Mouse (Mus musculus) midbrain, embryonic 12.5 days (tissue): ENCODE results near the gene Spout1. TPM values are rescaled to one million over a fixed set of nuclear protein-coding genes. Genes with fewer than 3 reads are reported as not detected.
"Not testable (repeated sequence)": the region's sequence is repeated elsewhere in the genome, so short reads cannot be mapped to it uniquely, and the experiment has no call there.

ENCODE experiments used
- ATAC-seq: fragments of 200-750 bp; cut with Nextera tagmentation; 2 replicates; pipeline ENCODE4 v1.8.0; 2017; ENCODE audit warnings: low read depth, moderate TSS enrichment, moderate library complexity; ENCODE audit not compliant: low FRiP score
- H3K27ac ChIP-seq: fragments of 300-500 bp; sonication (generic); replicated peaks from 2 replicates; pipeline ENCODE4 v1.5.1; 2016; ENCODE audit warnings: mild to moderate bottlenecking
- H3K27me3 ChIP-seq: fragments of 300-500 bp; sonication (generic); 2 replicates; pipeline ENCODE4 v1.6.1; 2016; ENCODE audit warnings: mild to moderate bottlenecking
- H3K36me3 ChIP-seq: fragments of 300-500 bp; sonication (generic); 2 replicates; pipeline ENCODE4 v1.6.1; 2016
- H3K4me1 ChIP-seq: fragments of 300-500 bp; sonication (generic); 2 replicates; pipeline ENCODE4 v1.6.1; 2016
- H3K4me2 ChIP-seq: fragments of 300-500 bp; sonication (generic); replicated peaks from 2 replicates; pipeline ENCODE4 v1.6.1; 2016; ENCODE audit warnings: mild to moderate bottlenecking, moderate library complexity
- H3K4me3 ChIP-seq: fragments of 300-500 bp; sonication (generic); 2 replicates; pipeline ENCODE4 v1.5.1; 2016; ENCODE audit warnings: mild to moderate bottlenecking
- H3K9ac ChIP-seq: fragments of 300-500 bp; sonication (generic); replicated peaks from 2 replicates; pipeline ENCODE4 v1.6.1; 2016; ENCODE audit warnings: mild to moderate bottlenecking, moderate library complexity
- H3K9me3 ChIP-seq: fragments of 300-500 bp; sonication (generic); 2 replicates; pipeline ENCODE4 v1.6.1; 2016; ENCODE audit warnings: mild to moderate bottlenecking
- WGBS: fragments of 180-500 bp; shearing (Covaris S2); methylation state at CpG from one replicate; pipeline ENCODE4 v1.1.7; 2016; 5-methylcytosine and 5-hydroxymethylcytosine counted together
- polyA plus RNA-seq: library from polyadenylated mRNA; unstranded; fragments of >200 nt; fragmentation: Nextera tagmentation; extraction: Ambion mirVana; gene quantifications from 2 replicates; pipeline ENCODE4 v1.2.1, GENCODE M21; 2016

Gene Spout1
- polyA plus RNA-seq, 1 experiment from 2014 or later, result 64.0 TPM

DNA sequence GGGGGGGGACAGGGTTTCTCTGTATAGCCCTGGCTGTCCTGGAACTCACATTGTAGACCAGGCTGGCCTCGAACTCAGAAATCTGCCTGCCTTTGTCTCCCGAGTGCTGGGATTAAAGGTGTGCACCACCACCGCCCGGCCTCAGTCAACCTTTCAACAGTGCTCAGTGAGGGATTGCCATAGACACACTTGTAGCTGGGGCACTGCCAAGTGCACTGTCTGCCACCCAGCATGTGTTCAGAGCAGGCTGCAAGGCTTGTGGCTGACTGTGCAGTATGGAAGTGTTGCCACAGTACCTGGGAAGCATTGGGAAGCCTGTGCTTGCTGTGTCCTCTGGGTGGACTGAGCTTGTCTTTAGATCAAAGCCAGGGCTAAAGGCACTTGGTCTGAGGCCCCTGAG, 38.2 kb downstream of the Spout1 start:
- not testable (repeated sequence) for H3K27me3 ChIP-seq, H3K4me1 ChIP-seq, H3K4me3 ChIP-seq, H3K4me2 ChIP-seq, ATAC-seq, H3K9me3 ChIP-seq, H3K27ac ChIP-seq, H3K9ac ChIP-seq
- WGBS, result 97% methylated on average over 4 of the region's 4 CpGs
- H3K36me3 ChIP-seq, result peaks cover 67% of the 10 kb centered on the region

DNA sequence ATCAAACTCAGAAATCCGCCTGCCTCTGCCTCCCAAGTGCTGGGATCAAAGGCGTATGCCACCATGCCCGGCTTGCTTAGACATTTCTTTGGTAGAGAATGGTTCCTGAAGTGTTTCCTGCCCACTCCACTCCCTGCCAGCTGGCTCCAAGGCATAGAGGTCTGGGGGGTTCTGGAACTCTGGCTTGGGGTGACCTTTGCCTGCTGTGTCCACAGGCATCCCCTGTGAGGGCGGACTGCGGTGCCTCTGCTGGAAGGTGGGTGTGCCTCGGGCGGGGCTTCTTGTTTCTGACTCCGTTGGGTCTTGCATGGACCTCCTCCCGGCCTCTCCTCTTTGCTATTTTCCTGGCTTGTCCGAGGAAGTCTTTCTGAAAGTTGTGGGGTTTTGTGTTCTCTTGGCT, 41.8 kb downstream of the Spout1 start:
- H3K9ac ChIP-seq, result no peak overlapping the region
- no peak overlapping the region for H3K4me3 ChIP-seq
- H3K4me1 ChIP-seq, result peaks cover 20% of the 10 kb centered on the region
- H3K4me2 ChIP-seq, result no peak overlapping the region
- H3K27ac ChIP-seq, result no peak overlapping the region
- no peaks in the 10 kb centered on the region for H3K9me3 ChIP-seq
- H3K36me3 ChIP-seq, result peaks cover 34% of the 10 kb centered on the region
- no peaks in the 10 kb centered on the region for H3K27me3 ChIP-seq
- WGBS, result 93% methylated on average over 10 of the region's 10 CpGs
- ATAC-seq, result no peak

DNA sequence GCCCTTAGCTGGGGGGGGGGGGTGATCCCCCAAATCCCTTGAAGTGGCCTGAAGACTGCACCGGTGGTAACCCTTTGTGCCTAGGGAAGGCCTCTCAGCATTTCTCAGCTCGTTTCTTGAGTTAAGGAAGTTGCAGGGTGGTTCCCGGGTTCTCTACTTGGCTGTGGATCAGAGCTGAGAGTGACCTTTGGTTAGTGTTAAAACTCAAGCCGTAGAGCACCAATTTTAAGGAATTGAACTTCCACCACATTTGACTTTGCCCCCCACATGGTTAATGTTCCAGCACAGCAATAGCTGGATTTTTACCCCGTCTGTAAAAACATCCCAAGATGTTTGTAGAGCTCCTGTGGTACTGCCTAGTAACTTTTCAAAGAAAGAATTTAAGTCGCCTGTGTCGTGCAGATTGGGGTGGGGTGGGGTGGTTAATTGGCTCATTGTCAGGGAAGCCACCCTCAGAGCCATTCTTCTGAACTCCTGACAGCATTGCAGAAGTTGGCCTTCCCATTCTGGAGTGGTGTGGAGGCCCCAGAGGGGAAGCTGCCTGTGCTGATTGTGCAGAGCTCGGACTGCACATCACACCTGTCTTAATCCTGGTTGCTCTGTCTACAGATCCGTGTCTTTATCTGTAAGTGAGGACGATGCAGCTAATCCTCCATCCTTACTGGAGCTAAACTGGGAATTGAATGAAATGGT, 43.2 kb downstream of the Spout1 start:
- no peak overlapping the region for H3K27ac ChIP-seq
- peak overlapping the region; percentile 87; the same call in 1 of the 2 replicates for H3K9ac ChIP-seq
- peaks cover 20% of the 10 kb centered on the region for H3K4me1 ChIP-seq
- no peaks in the 10 kb centered on the region for H3K9me3 ChIP-seq
- H3K27me3 ChIP-seq, result no peaks in the 10 kb centered on the region
- H3K36me3 ChIP-seq, result peaks cover 20% of the 10 kb centered on the region
- peak overlapping the region; percentile 90 for H3K4me3 ChIP-seq
- 56% methylated on average over 10 of the region's 10 CpGs for WGBS
- no peak for ATAC-seq
- H3K4me2 ChIP-seq, result peak overlapping the region; percentile 94

DNA sequence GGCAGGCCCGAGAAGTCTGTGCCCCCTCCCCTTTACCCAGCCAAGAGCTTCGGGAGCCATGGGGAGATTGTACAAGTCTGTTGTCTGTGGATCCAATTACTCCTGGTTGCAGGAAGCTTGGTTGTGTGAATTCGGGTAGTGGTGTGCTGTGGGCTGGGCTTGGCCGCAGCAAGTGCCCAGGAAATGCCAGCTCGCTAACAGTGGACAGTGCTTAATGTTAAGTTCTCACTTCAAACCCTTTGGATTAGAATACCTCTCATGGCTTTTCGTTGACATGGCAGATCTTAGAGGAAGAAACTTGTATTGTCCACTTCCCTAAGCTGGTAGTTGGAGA, 43.9 kb downstream of the Spout1 start:
- no peaks in the 10 kb centered on the region for H3K9me3 ChIP-seq
- ATAC-seq, result no peak
- H3K36me3 ChIP-seq, result peaks cover 19% of the 10 kb centered on the region
- H3K4me1 ChIP-seq, result peaks cover 20% of the 10 kb centered on the region
- peak overlapping the region; percentile 94 for H3K4me2 ChIP-seq
- H3K27ac ChIP-seq, result peak overlapping the region; percentile 77
- H3K4me3 ChIP-seq, result peak overlapping the region; percentile 90
- 30% methylated on average over 6 of the region's 6 CpGs for WGBS
- no peaks in the 10 kb centered on the region for H3K27me3 ChIP-seq
- H3K9ac ChIP-seq, result peak overlapping the region; percentile 87

DNA sequence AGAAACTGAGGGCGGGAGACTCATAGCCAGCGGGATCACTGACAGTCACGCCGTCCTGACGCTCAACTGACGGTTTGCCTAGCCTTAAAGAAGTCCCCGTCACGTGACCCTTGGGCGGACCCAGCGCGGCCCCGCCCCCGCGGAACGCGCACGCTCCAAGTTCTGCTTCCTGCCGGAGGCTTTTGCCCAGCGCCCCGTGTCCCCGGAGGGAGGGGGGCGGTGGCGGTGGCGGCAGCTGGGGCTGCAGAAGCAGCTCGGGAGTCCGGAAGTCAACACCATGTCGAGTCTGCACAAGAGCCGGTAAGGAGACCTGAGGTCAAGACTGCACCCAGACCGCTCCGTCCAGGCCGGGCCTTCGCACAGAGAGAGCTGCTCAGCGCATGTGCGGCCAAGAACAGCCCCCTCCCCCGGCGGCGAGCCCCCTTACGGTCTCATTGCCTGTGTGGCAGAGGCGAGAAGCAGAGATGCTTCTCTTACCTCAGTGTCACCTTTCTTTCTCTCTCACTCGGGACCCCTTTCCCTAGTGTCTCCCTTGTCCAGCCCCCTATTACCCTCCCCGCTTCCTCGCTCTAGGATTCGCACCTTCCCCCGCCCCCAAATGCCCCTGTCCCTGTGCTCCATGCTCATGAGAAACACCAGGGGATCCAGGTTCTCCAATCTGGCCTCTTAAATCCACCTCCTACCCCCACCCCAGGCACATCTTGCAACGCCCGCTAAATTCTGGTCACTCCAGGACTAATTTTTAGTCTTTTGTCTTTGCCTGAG, 44.5 kb downstream of the Spout1 start, which contains the start of gene Tbc1d13:
Gene Tbc1d13 (plus strand): TSS at position 134 of the 765 bp plus-strand sequence.
- Histone ChIP-seq H3K27ac (peak within 1 kb of the TSS; percentile 77), H3K36me3 (peaks cover 19% of the 10 kb centered on the region), H3K27me3 (no peaks in the 10 kb centered on the region), H3K9ac (peak within 1 kb of the TSS; percentile 87), H3K4me1 (peaks cover 20% of the 10 kb centered on the region), H3K4me3 (peak within 1 kb of the TSS; percentile 90), H3K9me3 (no peaks in the 10 kb centered on the region), H3K4me2 (peak within 1 kb of the TSS; percentile 94)
- under 1% methylated on average over 44 of the region's 46 CpGs for WGBS
- ATAC-seq, result peak; percentile 94

DNA sequence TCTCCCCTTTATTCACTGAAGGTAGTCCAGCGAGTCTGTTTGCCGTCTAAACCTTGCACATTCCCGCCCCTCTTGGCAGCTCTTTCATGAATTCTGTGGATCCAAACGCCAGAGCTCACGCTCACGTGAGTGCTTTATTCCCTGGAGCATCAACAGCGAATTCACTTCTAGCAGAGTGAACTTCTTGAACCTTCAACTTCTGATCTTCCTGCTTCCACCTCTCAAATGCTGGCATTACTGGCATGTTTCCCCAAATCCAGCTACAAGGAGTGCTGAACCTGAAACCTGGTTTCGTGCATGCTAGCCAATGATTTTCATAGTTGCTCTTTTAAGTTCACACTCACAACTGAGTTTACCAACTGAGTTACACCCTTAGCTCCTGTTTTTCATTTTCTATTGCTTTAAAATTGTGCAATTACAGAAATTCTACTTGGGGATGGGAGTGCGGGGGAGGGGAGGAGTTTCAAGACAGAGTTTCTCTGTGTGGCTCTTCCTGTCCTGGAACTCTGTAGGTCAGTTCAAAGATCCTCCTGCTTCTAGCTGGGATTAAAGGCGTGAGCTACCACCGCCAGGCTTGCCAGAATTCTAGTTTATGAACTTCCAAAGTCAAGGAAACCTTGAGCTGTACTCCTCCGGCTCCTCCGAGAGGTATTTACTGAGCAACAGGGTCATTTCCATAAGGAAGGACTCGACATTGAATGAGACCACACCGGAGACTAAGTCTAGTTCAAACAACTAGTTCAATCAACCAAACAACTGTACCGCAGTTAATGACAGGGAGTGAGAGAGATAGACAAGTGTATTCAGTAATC, 45.3 kb downstream of the Spout1 start:
- peak overlapping the region; percentile 94 for H3K4me2 ChIP-seq
- no peak for ATAC-seq
- peaks cover 20% of the 10 kb centered on the region for H3K4me1 ChIP-seq
- H3K36me3 ChIP-seq, result peaks cover 19% of the 10 kb centered on the region
- H3K9ac ChIP-seq, result peak overlapping the region; percentile 87; the same call in 1 of the 2 replicates
- WGBS, result 28% methylated on average over 16 of the region's 16 CpGs
- H3K27me3 ChIP-seq, result no peaks in the 10 kb centered on the region
- H3K9me3 ChIP-seq, result no peaks in the 10 kb centered on the region
- H3K27ac ChIP-seq, result peak overlapping the region; percentile 77; the same call in 1 of the 2 replicates
- peak overlapping the region; percentile 90 for H3K4me3 ChIP-seq

DNA sequence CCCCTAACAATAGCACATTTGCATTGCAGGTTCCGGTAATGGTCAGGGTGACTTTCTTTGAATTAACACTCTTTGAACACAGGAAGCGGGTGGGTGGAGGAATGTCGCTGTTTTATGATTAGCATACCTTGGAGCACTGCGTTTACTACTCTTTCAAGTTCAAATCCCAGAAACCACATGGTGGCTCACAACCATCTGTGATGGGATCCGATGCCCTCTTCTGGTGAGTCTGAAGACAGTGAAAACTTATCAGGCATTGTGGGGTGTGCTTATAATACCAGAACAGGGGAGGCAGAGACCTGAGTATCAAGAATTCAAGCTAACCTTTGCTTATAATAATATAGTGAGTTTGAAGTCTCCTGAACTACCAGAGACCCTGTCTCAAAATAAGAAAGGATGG, 47.0 kb downstream of the Spout1 start:
- not testable (repeated sequence) for H3K36me3 ChIP-seq, H3K9ac ChIP-seq, H3K9me3 ChIP-seq, H3K4me2 ChIP-seq, H3K27ac ChIP-seq, ATAC-seq, H3K4me3 ChIP-seq, H3K27me3 ChIP-seq
- 69% methylated on average over 5 of the region's 5 CpGs for WGBS
- peaks cover 20% of the 10 kb centered on the region for H3K4me1 ChIP-seq

DNA sequence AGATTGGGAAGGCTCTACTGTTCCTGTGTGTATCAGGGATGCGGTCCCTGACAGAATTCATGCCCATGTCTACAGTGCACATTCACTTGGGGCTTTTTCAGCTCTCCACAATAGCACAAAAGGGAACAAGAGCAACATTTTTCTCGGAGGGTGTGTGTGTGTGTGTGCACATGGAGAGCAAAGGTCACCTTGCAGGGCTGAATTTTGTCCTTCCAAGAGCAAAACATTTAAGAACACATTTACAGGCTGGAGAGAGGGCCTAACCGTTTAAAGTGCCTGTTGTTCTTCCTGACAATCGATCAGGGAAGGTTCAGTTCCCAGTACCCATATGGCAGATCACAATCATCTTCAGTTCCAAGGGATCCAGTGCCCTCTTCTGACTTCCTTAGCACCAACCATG, 48.1 kb downstream of the Spout1 start:
- no peaks in the 10 kb centered on the region for H3K9me3 ChIP-seq
- 82% methylated on average over 4 of the region's 4 CpGs for WGBS
- no peak overlapping the region for H3K4me3 ChIP-seq
- H3K27ac ChIP-seq, result no peak overlapping the region
- H3K4me1 ChIP-seq, result peaks cover 19% of the 10 kb centered on the region
- H3K4me2 ChIP-seq, result no peak overlapping the region
- ATAC-seq, result no peak
- no peaks in the 10 kb centered on the region for H3K36me3 ChIP-seq
- H3K27me3 ChIP-seq, result no peaks in the 10 kb centered on the region
- H3K9ac ChIP-seq, result no peak overlapping the region

DNA sequence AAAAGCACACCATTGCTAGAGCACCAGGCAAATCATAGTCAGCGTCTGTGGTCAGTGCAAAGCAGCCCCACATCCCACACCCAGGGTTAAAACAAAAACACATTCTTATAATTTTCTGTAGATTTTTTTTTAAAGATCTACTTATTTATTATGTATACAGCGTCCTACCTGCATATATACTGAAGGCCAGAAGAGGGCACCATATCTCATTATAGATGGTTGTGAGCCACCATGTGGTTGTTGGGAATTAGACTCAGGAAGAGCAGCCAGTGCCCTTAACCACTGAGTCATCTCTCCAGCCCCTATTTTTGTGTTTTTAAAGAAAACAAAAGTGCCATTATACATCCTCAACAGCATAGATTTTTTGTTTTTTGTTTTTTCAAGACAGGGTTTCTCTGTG, 49.5 kb downstream of the Spout1 start:
- no peak for ATAC-seq
- H3K9ac ChIP-seq, result no peak overlapping the region
- no peaks in the 10 kb centered on the region for H3K36me3 ChIP-seq
- H3K4me1 ChIP-seq, result peaks cover 14% of the 10 kb centered on the region
- no peak overlapping the region for H3K27ac ChIP-seq
- 31% methylated on average over 2 of the region's 2 CpGs for WGBS
- H3K4me2 ChIP-seq, result no peak overlapping the region
- no peaks in the 10 kb centered on the region for H3K9me3 ChIP-seq
- H3K27me3 ChIP-seq, result no peaks in the 10 kb centered on the region
- H3K4me3 ChIP-seq, result no peak overlapping the region

DNA sequence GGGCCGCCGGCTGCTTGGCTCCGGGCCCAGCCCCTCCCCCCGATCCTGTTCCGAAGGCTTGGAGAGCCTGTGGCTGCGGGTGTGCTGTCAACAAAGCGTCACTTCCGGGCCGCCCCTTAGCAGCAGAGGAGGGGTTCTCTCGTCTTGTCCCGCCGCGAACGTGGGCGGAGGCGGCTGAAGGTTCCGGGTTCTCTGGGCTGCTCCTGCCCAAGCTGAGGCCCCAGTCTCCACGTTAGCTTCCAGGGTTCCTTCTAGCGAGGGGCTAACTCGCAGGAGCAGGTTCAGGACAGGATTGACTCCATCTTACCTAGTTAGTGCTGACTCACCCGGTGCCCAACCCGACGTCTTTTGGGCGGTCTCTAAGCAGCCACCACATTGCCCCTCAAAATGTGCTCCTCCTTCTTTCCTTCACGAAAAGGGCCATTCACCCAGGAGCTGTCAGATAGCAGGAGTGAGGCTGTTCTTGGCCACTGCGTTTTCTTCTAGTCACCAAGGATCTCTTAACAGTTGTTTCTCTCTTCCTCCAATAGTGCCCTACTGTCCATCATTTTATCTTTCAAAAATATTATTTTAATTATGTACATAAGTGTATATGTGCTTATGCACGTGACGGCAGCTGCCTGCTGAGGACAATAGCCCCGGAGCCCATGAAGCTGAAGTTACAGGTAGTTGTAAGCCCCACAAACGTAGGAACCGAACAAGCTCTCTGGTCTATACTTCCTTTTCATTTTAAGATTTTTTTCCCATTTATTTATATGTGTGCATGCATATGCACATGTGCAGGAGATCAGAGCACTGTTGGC, 53.6 kb downstream of the Spout1 start, which contains the start of gene Zer1:
Gene Zer1 (minus strand): TSS at position 114 of the 803 bp plus-strand sequence.
- Histone ChIP-seq H3K27ac (peak within 1 kb of the TSS; percentile 90), H3K36me3 (no peaks in the 10 kb centered on the region), H3K27me3 (no peaks in the 10 kb centered on the region), H3K4me2 (peak within 1 kb of the TSS; percentile 88), H3K9ac (peak within 1 kb of the TSS; percentile 91), H3K4me1 (peaks cover 29% of the 10 kb centered on the region), H3K9me3 (no peaks in the 10 kb centered on the region), H3K4me3 (peak within 1 kb of the TSS; percentile 89)
- WGBS, result 10% methylated on average over 31 of the region's 31 CpGs
- ATAC-seq, result peak; percentile 96

DNA sequence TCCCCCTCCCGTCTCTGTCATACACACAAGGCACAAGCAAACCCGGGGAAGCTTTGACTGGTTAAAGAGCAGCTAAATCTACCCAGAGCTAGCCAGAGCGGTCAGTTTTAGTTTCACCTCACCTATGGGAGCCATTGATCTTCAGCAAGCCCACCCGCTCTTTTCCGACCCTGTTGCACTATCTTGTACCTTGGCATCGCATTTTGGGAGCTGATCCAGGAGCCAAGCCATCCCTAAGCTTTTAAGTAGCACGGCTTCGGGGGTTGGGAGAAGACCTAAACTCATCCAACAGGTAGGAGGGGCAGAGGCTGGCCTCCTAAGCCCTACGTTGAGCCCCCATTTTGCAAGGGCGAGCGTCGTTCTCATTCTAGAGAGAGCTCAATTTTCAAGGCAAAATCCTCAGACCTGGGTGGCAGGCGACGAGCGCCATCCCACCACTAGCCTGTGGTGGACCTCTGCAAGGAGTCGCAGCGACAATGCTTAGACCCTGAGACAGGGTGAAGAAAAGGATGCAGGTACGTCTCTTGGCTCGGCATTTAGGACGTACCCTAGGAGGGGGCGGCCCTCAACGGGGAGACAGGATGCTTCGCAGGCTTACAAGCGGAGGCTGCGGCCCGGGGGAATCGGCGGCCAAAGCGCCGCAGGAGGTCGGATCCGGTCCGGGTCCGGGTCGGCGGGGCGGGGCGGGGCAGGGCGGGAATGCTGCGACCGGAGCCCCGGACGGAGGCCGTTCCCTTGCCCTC, 54.4 kb downstream of the Spout1 start:
- Histone ChIP-seq H3K4me2 (peak overlapping the region; percentile 88), H3K9ac (peak overlapping the region; percentile 91), H3K27ac (peak overlapping the region; percentile 90), H3K4me3 (peak overlapping the region; percentile 89), H3K27me3 (no peaks in the 10 kb centered on the region), H3K9me3 (no peaks in the 10 kb centered on the region), H3K4me1 (peaks cover 37% of the 10 kb centered on the region), H3K36me3 (no peaks in the 10 kb centered on the region)
- peak; percentile 63 for ATAC-seq
- 1% methylated on average over 44 of the region's 44 CpGs for WGBS
